Mouse (Mus musculus) left cerebral cortex, adult 2 months (tissue): ENCODE results near the gene Zfp459. TPM values are rescaled to one million over a fixed set of nuclear protein-coding genes. Genes with fewer than 3 reads are reported as not detected.
"Not testable (repeated sequence)": the region's sequence is repeated elsewhere in the genome, so short reads cannot be mapped to it uniquely, and the experiment has no call there.

ENCODE experiments used
- DNase-seq, 2 experiments: peaks; one replicate each; pipeline ENCODE4 v3.0.0; 2021 to 2022; ENCODE audit warnings: low spot score in 2 of 2, mixed read lengths in 1 of 2; ENCODE audit errors: extremely low spot score in 1 of 2
- H3K27ac ChIP-seq: fragments of 200-600 bp; 2 replicates; pipeline ENCODE4 v1.8.1; 2022
- H3K4me3 ChIP-seq: fragments of 200-600 bp; 2 replicates; pipeline ENCODE4 v1.8.1; 2022
- CTCF ChIP-seq: fragments of 200-600 bp; IDR thresholded peaks from 2 replicates; pipeline ENCODE4 v1.8.1; 2022; ENCODE audit warnings: antibody characterized with exemption, mild to moderate bottlenecking, moderate library complexity
- intact Hi-C: fragments of 180-260 bp; cut with DNase I; formaldehyde crosslinking; loops from one replicate; pipeline ENCODE4 v1.15.1; 2025
- long read RNA-seq, 2 experiments: library from polyadenylated mRNA; stranded (forward); transcript quantifications; one replicate each; pipeline ENCODE4 v2.0.0; 2021; ENCODE audit warnings: borderline mapping rate in 2 of 2
- total RNA-seq, 2 experiments: library from RNA; stranded (reverse); gene quantifications; 2 replicates each; pipeline ENCODE4 v1.2.3; 2021

The Zfp459 gene
- total RNA-seq, result 1 to 10 TPM; 4.7 to 4.9 TPM
- long read RNA-seq, experiment 1, partial matches to known transcripts, result 1 of 3 reads
- long read RNA-seq, experiment 1, other reads (novel, unspliced or antisense), result 0 of 3 reads
- long read RNA-seq, experiment 2, partial matches to known transcripts, result 0 of 1 reads
- long read RNA-seq, experiment 2, other reads (novel, unspliced or antisense), result 0 of 1 reads

GRCm38 (mm10) chr13:67421207-67421857, at the start of gene Zfp459:
Gene Zfp459 (minus strand): TSS chr13:67421418.
- H3K4me3 ChIP-seq, result peak within 1 kb of the TSS; percentile 62
- peak; percentile 26 to 57 for DNase-seq
- TF ChIP-seq CTCF, result no peak; the same call in 1 of the 2 replicates
- intact Hi-C loops, result no loop called here
- peak within 1 kb of the TSS; percentile 18 for H3K27ac ChIP-seq

GRCm38 (mm10) chr13:67469274-67469673, 48.1 kb upstream of the Zfp459 start:
- TF ChIP-seq CTCF, result no peak
- H3K4me3 ChIP-seq, result no peak overlapping the region
- intact Hi-C loops, result no loop called here
- H3K27ac ChIP-seq, result no peak overlapping the region
- no peak for DNase-seq

GRCm38 (mm10) chr13:67463506-67464185, 42.4 kb upstream of the Zfp459 start:
- H3K27ac ChIP-seq, H3K4me3 ChIP-seq, DNase-seq, intact Hi-C loops: not testable (repeated sequence)

- Histone ChIP-seq H3K27ac (peak overlapping the region; percentile 83), H3K4me3 (peak overlapping the region; percentile 64)
- intact Hi-C loops, result loop anchor here (1.0 to 10.0 kb wide), 2 partner anchors 146 to 233 kb away; partner anchors contain the start of genes Zfp457 and Zfp738
- no peak for DNase-seq
- TF ChIP-seq CTCF, result no peak
Measured at GRCm38 (mm10) chr13:67452021-67452309, 30.7 kb upstream of the Zfp459 start.

- DNase-seq, result peak; percentile 86 to 87
- intact Hi-C loops, result loop anchor here (1.0 to 10.0 kb wide), 3 partner anchors 33 to 233 kb away; partner anchors contain the start of genes Zfp457, Zfp738 and Zfp874b
- TF ChIP-seq CTCF, result no peak
- Histone ChIP-seq H3K27ac (peak within 1 kb of the TSS; percentile 83), H3K4me3 (peak within 1 kb of the TSS; percentile 64)
Measured at GRCm38 (mm10) chr13:67451172-67452020, 30.2 kb upstream of the Zfp459 start, which contains the start of gene Zfp874a. Gene Zfp874a (minus strand): TSS chr13:67451624.

- intact Hi-C loops, result not testable (repeated sequence)
Measured at GRCm38 (mm10) chr13:67437095-67437494, 15.9 kb upstream of the Zfp459 start.

GRCm38 (mm10) chr13:67428116-67428515, 6.9 kb upstream of the Zfp459 start:
- Histone ChIP-seq H3K27ac (no peak overlapping the region), H3K4me3 (no peak overlapping the region)
- TF ChIP-seq CTCF, result no peak
- intact Hi-C loops, result no loop called here
- no peak for DNase-seq

More at GRCm38 (mm10) chr13:67437095-67437494, 15.9 kb upstream of the Zfp459 start:
- DNase-seq, H3K4me3 ChIP-seq, H3K27ac ChIP-seq: not testable (repeated sequence)

- H3K4me3 ChIP-seq, intact Hi-C loops, DNase-seq, H3K27ac ChIP-seq: not testable (repeated sequence)
Measured at GRCm38 (mm10) chr13:67425699-67426098, 4.5 kb upstream of the Zfp459 start.

GRCm38 (mm10) chr13:67422532-67422931, 1.3 kb upstream of the Zfp459 start:
- H3K4me3 ChIP-seq, intact Hi-C loops, H3K27ac ChIP-seq, DNase-seq: not testable (repeated sequence)

GRCm38 (mm10) chr13:67420558-67421206, 536 bp downstream of the Zfp459 start:
- Histone ChIP-seq H3K4me3 (peak overlapping the region; percentile 62), H3K27ac (peak overlapping the region; percentile 18)
- intact Hi-C loops, result no loop called here
- peak in 1 of 2 experiments; percentile 10 for DNase-seq
- TF ChIP-seq CTCF, result no peak

- TF ChIP-seq CTCF, result no peak
- Histone ChIP-seq H3K27ac (no peak overlapping the region), H3K4me3 (no peak overlapping the region)
- intact Hi-C loops, result no loop called here
- no peak for DNase-seq
Measured at GRCm38 (mm10) chr13:67416811-67417210, 4.4 kb downstream of the Zfp459 start.
